Mouse (Mus musculus): ENCODE results near the gene Zswim1.
"Not testable (repeated sequence)": the region's sequence is repeated elsewhere in the genome, so short reads cannot be mapped to it uniquely, and the experiment has no call there.

Zswim1 gene

GRCm38 (mm10) chr2:164793772-164794171 lies 28.7 kb upstream of the Zswim1 start:
- peak; percentile 85 for DNase-seq

GRCm38 (mm10) chr2:164794293-164794692 lies 28.2 kb upstream of the Zswim1 start:
- DNase-seq = peak; percentile 96

GRCm38 (mm10) chr2:164795868-164796267 lies 26.6 kb upstream of the Zswim1 start:
- no peak for DNase-seq

DNA sequence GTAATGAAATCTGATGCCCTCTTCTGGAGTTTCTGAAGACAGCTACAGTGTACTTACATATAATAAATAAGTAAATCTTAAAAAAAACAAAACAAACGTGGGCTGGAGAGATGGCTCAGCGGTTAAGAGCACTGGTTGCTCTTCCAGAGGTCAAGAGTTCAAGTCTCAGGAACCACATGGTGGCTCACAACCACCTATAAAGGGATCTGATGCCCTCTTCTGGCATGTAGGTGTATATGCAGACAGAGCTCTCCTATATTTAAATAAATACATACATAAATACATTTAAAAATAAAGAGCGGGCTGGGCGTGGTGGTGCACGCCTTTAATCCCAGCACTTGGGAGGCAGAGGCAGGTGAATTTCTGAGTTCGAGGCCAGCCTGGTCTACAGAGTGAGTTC lies 23.9 kb upstream of the Zswim1 start:
- DNase-seq = not testable (repeated sequence)

GRCm38 (mm10) chr2:164800252-164801004 lies 22.1 kb upstream of the Zswim1 start:
- DNase-seq = no peak

DNA sequence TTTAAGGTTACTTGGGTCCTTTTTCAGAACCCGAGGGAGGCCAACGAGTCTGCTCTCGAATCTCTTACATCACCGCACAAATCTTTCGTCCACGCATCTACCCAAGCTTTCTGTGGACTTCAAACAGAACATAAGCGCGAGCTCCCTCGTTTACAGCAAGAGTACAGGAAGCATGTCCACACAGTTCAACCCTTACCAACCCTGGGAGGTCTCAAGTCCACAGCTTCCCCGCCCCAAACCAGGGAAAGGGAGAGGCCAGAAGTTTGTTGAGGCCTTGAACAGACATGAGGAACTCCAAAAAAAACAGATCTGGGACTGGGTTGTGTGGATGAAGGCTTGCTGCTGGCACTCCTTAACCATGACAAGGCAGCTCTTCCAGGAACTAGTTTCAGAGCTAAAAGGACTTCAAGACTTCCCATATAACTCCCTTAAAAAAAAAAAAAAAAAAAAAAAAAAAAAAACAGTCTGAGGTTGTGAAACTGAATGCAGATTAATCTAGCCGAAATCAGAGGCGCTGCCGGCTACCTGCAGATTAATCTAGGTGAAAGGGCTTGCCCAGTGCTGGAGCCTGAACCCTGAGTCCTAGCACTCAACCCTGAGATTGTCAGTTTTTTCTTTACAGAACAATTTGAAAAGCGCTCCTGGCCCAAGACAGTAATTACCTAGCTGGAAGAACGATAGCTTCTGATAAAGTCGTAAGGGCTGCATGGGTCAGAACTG lies 19.1 kb upstream of the Zswim1 start:
- DNase-seq = no peak

- no peak for DNase-seq
These were observed 18.6 kb upstream of the Zswim1 start for GRCm38 (mm10) chr2:164803921-164804313.

DNA sequence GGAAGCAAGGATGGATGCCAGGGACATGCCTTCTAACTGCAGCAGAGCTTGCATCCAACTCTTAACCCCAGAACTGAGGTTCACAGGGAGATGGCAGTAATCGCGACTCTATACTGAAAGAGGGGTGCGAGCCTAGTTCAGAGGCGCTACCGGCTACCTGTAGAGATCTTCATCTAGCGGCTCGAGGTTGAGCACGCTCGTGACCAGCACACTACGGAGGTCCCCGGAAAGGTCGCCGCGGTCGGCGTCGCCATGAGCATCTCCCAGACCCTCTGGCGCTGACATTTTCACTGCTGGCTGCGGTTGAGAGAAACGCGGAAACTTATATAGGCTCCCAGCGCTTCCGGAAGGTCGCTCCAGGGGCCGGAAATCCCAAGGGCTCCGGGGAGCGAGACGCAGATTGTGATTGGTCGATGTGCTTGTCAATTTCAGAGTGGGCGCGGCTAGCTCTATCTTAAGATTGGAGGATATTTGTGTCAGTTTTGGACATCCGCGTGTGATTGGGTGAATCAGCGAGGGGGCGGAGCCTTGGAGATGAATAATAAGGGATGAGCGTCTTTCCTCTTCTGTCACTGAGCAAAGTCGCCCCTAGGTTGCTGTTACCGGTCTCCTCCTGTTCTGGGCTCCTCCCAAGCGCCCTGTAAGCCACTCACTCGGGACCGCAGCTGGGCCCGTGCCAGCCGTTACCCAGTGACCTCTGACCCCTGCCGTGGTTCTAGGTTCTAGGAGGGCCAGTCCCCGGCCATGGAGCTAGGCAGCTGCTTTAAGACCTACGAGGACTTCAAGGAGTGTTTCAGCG lies 17.8 kb upstream of the Zswim1 start, which contains the start of the genes Acot8 and Zswim3:
TSS of gene Acot8 (minus strand) at position 350 of the 799 bp plus-strand sequence.
TSS of gene Zswim3 (plus strand) at position 566 of the 799 bp plus-strand sequence.
- DNase-seq = peak; percentile 100

- DNase-seq = no peak
These were observed 17.2 kb upstream of the Zswim1 start for GRCm38 (mm10) chr2:164805332-164805718.

DNA sequence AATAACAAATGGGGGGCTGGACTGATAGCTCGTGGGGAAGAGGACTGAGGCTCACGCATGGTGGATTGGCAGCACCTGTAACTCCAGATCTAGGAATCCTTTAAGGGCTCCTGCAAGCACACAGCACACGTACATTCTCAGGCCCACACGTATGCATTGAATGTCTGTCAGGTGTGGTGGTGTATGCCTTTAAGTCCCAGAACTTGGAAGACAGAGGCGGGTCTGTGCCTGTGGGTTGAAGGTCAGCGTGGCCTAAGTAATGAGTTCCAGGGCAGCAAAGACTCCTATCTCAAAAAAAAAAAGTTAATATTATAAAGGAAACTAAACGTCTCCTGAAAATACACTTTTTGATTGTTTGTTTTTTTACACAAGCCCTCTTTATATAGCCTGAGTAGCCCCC lies 15.9 kb upstream of the Zswim1 start:
- peak; percentile 52 for DNase-seq

DNA sequence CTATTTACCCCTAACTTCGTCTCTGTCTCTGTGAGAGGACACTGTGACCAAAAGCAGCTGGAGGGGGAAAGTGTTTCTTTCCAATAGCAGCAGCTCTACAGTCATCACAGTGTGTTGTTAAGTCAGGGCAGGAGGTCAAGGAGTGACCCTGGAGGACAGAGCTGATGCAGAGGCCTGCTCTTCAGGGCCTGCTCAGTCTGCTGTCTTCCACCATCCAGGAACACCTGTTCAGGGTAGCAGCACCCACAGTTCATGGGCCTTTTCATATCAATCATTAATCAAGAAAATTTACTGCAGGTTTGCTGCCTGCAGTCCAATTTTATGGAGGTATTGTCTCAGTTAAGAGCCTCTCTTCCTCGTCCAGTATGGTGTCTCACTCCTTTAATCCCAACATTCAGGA lies 8.9 kb upstream of the Zswim1 start:
- no peak for DNase-seq

GRCm38 (mm10) chr2:164815348-164815747 lies 7.1 kb upstream of the Zswim1 start:
- peak; percentile 79 for DNase-seq

- peak; percentile 76 for DNase-seq
These were observed 6.7 kb upstream of the Zswim1 start for GRCm38 (mm10) chr2:164815821-164816220.

DNA sequence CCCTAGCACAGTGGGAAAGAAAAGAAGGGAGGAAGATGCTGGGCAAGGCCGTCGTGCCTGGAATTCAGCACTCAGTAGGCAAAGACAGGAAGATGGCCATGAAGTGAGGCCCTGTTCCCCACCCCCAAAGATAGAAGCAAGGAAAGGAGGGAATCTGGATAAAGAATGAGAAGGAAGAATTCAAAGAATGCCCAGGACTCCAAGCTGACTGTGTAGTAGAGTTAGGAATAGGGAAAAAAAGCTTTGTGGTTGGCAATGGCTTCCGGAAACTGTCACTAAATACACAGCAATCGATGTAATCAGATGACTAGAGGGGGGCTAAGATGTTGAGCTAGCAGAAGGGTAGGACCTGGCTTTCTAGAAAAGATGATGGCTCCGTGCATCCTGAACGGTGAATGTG lies 5.3 kb upstream of the Zswim1 start:
- no peak for DNase-seq

DNA sequence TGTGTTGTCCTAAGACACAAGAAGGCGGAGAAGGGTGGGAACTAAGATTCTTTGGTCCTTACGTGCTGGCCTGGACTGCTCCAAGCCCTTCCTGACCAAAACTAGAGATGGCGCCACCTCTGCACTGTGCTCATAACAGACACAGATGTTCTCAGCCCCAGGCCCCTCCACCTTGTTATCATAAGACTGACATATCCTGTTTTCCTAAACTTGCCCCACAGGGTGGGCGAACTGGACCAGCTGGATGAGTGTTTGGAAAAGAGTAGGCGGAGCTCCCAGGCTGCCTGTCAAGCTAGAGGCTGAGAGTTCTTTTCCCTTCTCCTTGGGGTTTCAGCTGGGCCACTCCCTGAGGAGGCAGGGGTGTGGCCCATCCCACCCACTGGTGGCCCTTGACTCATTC lies 4.8 kb upstream of the Zswim1 start:
- no peak for DNase-seq

- no peak for DNase-seq
These were observed 1.4 kb upstream of the Zswim1 start for GRCm38 (mm10) chr2:164821060-164821459.

- no peak for DNase-seq
These were observed 697 bp downstream of the Zswim1 start for GRCm38 (mm10) chr2:164823181-164823585.

DNA sequence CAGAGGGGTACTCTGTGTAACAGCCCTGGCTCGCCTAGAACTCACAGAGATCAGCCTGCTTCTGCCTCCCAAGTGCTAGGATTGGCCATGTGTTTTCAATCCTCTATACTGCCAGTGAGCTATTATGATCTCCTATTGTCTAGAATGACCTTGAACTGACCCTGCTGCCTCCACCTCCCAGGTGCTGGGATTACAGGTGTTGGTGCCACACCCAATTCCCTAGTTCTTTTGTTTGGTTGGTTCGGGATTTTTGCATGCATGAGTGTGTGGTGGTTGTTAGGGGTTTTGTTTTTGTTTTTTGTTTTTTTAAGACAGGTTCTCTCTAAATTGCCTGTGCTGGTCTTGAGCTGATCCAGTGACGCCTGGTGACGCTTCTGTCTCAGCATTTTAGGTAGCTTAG lies 1.5 kb downstream of the Zswim1 start:
- no peak for DNase-seq

DNA sequence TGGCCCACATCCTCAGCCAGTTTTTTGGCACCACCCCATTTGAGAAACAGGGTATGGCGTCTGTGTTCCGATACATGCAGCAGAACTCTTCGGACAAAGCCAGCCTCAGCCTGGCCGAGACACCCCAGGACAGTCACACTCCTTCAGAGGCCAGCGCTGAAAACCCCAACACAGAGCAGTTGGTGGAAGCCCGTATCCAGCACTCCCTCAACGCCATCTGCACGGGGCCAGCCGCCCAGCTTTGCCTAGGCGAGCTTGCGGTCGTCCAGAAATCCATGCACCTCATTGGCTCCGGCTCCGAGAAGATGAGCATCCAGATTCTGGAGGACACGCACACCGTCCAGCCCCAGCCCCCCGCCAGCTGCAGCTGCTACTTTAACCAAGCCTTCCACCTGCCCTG lies 3.0 kb downstream of the Zswim1 start:
- peak; percentile 92 for DNase-seq

GRCm38 (mm10) chr2:164827146-164827850 lies 4.8 kb downstream of the Zswim1 start:
- DNase-seq = peak; percentile 92

GRCm38 (mm10) chr2:164828437-164828836 lies 6.0 kb downstream of the Zswim1 start, which contains the start of gene Spata25:
Spata25 (minus strand) TSS chr2:164828537.
- no peak for DNase-seq

- peak; percentile 85 for DNase-seq
These were observed 6.6 kb downstream of the Zswim1 start for GRCm38 (mm10) chr2:164829090-164829489.

GRCm38 (mm10) chr2:164831029-164831428 lies 8.5 kb downstream of the Zswim1 start:
- no peak for DNase-seq

Measured in heart, adult 11 months (tissue).